Mouse (Mus musculus): ENCODE measurements around the gene Sbds. TPM values are rescaled to one million over a fixed set of nuclear protein-coding genes. Genes with fewer than 3 reads are reported as not detected.

Sbds gene
- polyA plus RNA-seq, 1 experiment from 2014 or later: 105 TPM

- no peaks in the 10 kb centered on the region for H3K9me3 ChIP-seq (ENCODE audit: control insufficient read depth)
- peak; percentile 74 for TF ChIP-seq CTCF (IDR thresholded peaks at IDR 0.05; ENCODE audit: low read depth)
- whole genome bisulfite sequencing: 6% methylated on average over 19 of the region's 19 CpGs
- H3K4me2 ChIP-seq (replicated peaks; ENCODE audit: low read depth): peak overlapping the region; percentile 70
- no peaks in the 10 kb centered on the region for H3K27me3 ChIP-seq (replicated peaks; ENCODE audit: control insufficient read depth, insufficient read depth, low read length)
- no peaks in the 10 kb centered on the region for H3K4me1 ChIP-seq (replicated peaks; ENCODE audit: control insufficient read depth, insufficient read depth, low read length)
- peak overlapping the region; percentile 93 for H3K27ac ChIP-seq (ENCODE audit: low read depth, low read length)
- H3K36me3 ChIP-seq (ENCODE audit: control insufficient read depth, insufficient read depth): peaks cover 39% of the 10 kb centered on the region
- peak overlapping the region; percentile 77 for H3K4me3 ChIP-seq (ENCODE audit: low read depth, low read length)
- peak overlapping the region; percentile 89 for H3K9ac ChIP-seq (ENCODE audit: low read depth, low read length)
- ATAC-seq: no peak
Measured at GRCm38 (mm10) chr5:130254164-130255016, 940 bp downstream of the Sbds start.

- Histone ChIP-seq H3K4me1 (replicated peaks; ENCODE audit: control insufficient read depth, insufficient read depth, low read length) (no peaks in the 10 kb centered on the region), H3K27ac (ENCODE audit: low read depth, low read length) (peak overlapping the region; percentile 15; the same call in 1 of the 2 replicates), H3K36me3 (ENCODE audit: control insufficient read depth, insufficient read depth) (peaks cover 94% of the 10 kb centered on the region), H3K4me3 (ENCODE audit: low read depth, low read length) (no peak overlapping the region), H3K9ac (ENCODE audit: low read depth, low read length) (no peak overlapping the region), H3K9me3 (ENCODE audit: control insufficient read depth) (no peaks in the 10 kb centered on the region), H3K4me2 (replicated peaks; ENCODE audit: low read depth) (no peak overlapping the region), H3K27me3 (replicated peaks; ENCODE audit: control insufficient read depth, insufficient read depth, low read length) (no peaks in the 10 kb centered on the region)
- TF ChIP-seq CTCF (IDR thresholded peaks at IDR 0.05; ENCODE audit: low read depth): no peak
- WGBS: 70% methylated on average over 5 of the region's 5 CpGs
- no peak for ATAC-seq
Measured at GRCm38 (mm10) chr5:130247823-130248222, 7.5 kb downstream of the Sbds start.

GRCm38 (mm10) chr5:130241426-130241825 lies 13.9 kb downstream of the Sbds start:
- WGBS: 92% methylated on average over 12 of the region's 12 CpGs
- no peak overlapping the region for H3K4me2 ChIP-seq (replicated peaks; ENCODE audit: low read depth)
- no peak overlapping the region for H3K9ac ChIP-seq (ENCODE audit: low read depth, low read length)
- no peak overlapping the region for H3K4me3 ChIP-seq (ENCODE audit: low read depth, low read length)
- ATAC-seq: no peak
- no peaks in the 10 kb centered on the region for H3K9me3 ChIP-seq (ENCODE audit: control insufficient read depth)
- TF ChIP-seq CTCF (IDR thresholded peaks at IDR 0.05; ENCODE audit: low read depth): no peak
- H3K27ac ChIP-seq (ENCODE audit: low read depth, low read length): no peak overlapping the region
- H3K36me3 ChIP-seq (ENCODE audit: control insufficient read depth, insufficient read depth): peaks cover 93% of the 10 kb centered on the region
- no peaks in the 10 kb centered on the region for H3K27me3 ChIP-seq (replicated peaks; ENCODE audit: control insufficient read depth, insufficient read depth, low read length)
- H3K4me1 ChIP-seq (replicated peaks; ENCODE audit: control insufficient read depth, insufficient read depth, low read length): no peaks in the 10 kb centered on the region

GRCm38 (mm10) chr5:130239856-130240255 lies 15.5 kb downstream of the Sbds start:
- no peak for TF ChIP-seq CTCF (IDR thresholded peaks at IDR 0.05; ENCODE audit: low read depth)
- no peaks in the 10 kb centered on the region for H3K9me3 ChIP-seq (ENCODE audit: control insufficient read depth)
- H3K4me3 ChIP-seq (ENCODE audit: low read depth, low read length): no peak overlapping the region
- 91% methylated on average over 2 of the region's 2 CpGs for WGBS
- no peaks in the 10 kb centered on the region for H3K27me3 ChIP-seq (replicated peaks; ENCODE audit: control insufficient read depth, insufficient read depth, low read length)
- no peak overlapping the region for H3K9ac ChIP-seq (ENCODE audit: low read depth, low read length)
- no peak for ATAC-seq
- no peak overlapping the region for H3K27ac ChIP-seq (ENCODE audit: low read depth, low read length)
- no peak overlapping the region for H3K4me2 ChIP-seq (replicated peaks; ENCODE audit: low read depth)
- H3K4me1 ChIP-seq (replicated peaks; ENCODE audit: control insufficient read depth, insufficient read depth, low read length): no peaks in the 10 kb centered on the region
- H3K36me3 ChIP-seq (ENCODE audit: control insufficient read depth, insufficient read depth): peaks cover 94% of the 10 kb centered on the region

GRCm38 (mm10) chr5:130239236-130239635 lies 16.1 kb downstream of the Sbds start:
- no peaks in the 10 kb centered on the region for H3K27me3 ChIP-seq (replicated peaks; ENCODE audit: control insufficient read depth, insufficient read depth, low read length)
- no peak overlapping the region for H3K4me3 ChIP-seq (ENCODE audit: low read depth, low read length)
- H3K9me3 ChIP-seq (ENCODE audit: control insufficient read depth): no peaks in the 10 kb centered on the region
- 91% methylated on average over 7 of the region's 7 CpGs for WGBS
- no peak overlapping the region for H3K9ac ChIP-seq (ENCODE audit: low read depth, low read length)
- TF ChIP-seq CTCF (IDR thresholded peaks at IDR 0.05; ENCODE audit: low read depth): no peak
- no peak for ATAC-seq
- peaks cover 94% of the 10 kb centered on the region for H3K36me3 ChIP-seq (ENCODE audit: control insufficient read depth, insufficient read depth)
- H3K27ac ChIP-seq (ENCODE audit: low read depth, low read length): no peak overlapping the region
- H3K4me1 ChIP-seq (replicated peaks; ENCODE audit: control insufficient read depth, insufficient read depth, low read length): no peaks in the 10 kb centered on the region
- H3K4me2 ChIP-seq (replicated peaks; ENCODE audit: low read depth): no peak overlapping the region

GRCm38 (mm10) chr5:130236302-130236701 lies 19.0 kb downstream of the Sbds start:
- no peak overlapping the region for H3K4me3 ChIP-seq (ENCODE audit: low read depth, low read length)
- no peak for TF ChIP-seq CTCF (IDR thresholded peaks at IDR 0.05; ENCODE audit: low read depth)
- no peaks in the 10 kb centered on the region for H3K27me3 ChIP-seq (replicated peaks; ENCODE audit: control insufficient read depth, insufficient read depth, low read length)
- H3K9ac ChIP-seq (ENCODE audit: low read depth, low read length): no peak overlapping the region
- H3K4me2 ChIP-seq (replicated peaks; ENCODE audit: low read depth): no peak overlapping the region
- H3K4me1 ChIP-seq (replicated peaks; ENCODE audit: control insufficient read depth, insufficient read depth, low read length): no peaks in the 10 kb centered on the region
- WGBS: over 99% methylated on average over 8 of the region's 8 CpGs
- H3K9me3 ChIP-seq (ENCODE audit: control insufficient read depth): no peaks in the 10 kb centered on the region
- H3K36me3 ChIP-seq (ENCODE audit: control insufficient read depth, insufficient read depth): peaks cover 96% of the 10 kb centered on the region
- no peak for ATAC-seq
- no peak overlapping the region for H3K27ac ChIP-seq (ENCODE audit: low read depth, low read length)
